Mouse (Mus musculus): ENCODE data around the gene Galp. TPM values are rescaled to one million over a fixed set of nuclear protein-coding genes. Genes with fewer than 3 reads are reported as not detected.

Gene Galp
- polyA plus RNA-seq, 1 experiment: not detected

- Histone ChIP-seq H3K27me3 (ENCODE audit: control insufficient read depth, insufficient read depth, low read length) (no peaks in the 10 kb centered on the region), H3K27ac (ENCODE audit: insufficient read depth, low read length) (peak overlapping the region; percentile 89), H3K4me1 (ENCODE audit: control insufficient read depth, insufficient read depth, low read length) (peaks cover 16% of the 10 kb centered on the region), H3K4me3 (replicated peaks; ENCODE audit: insufficient read depth, low read depth, low read length) (no peak overlapping the region)
- DNase-seq: peak; percentile 69 to 84
- TF ChIP-seq CTCF (IDR thresholded peaks at IDR 0.05; ENCODE audit: borderline replicate concordance, insufficient read depth, low read depth, low read length) (no peak), POLR2A (IDR thresholded peaks at IDR 0.05; ENCODE audit: borderline replicate concordance, insufficient read depth, low read length) (0 out of 2 replicates have a peak, but pooled peaks have one; percentile 15)
These were observed 17.9 kb upstream of the Galp start for GRCm38 (mm10) chr7:6179013-6179412.

- Histone ChIP-seq H3K27me3 (ENCODE audit: control insufficient read depth, insufficient read depth, low read length) (no peaks in the 10 kb centered on the region), H3K27ac (ENCODE audit: insufficient read depth, low read length) (no peak overlapping the region), H3K4me3 (replicated peaks; ENCODE audit: insufficient read depth, low read depth, low read length) (no peak overlapping the region), H3K4me1 (ENCODE audit: control insufficient read depth, insufficient read depth, low read length) (peaks cover 34% of the 10 kb centered on the region)
- TF ChIP-seq CTCF (IDR thresholded peaks at IDR 0.05; ENCODE audit: borderline replicate concordance, insufficient read depth, low read depth, low read length) (no peak), POLR2A (IDR thresholded peaks at IDR 0.05; ENCODE audit: borderline replicate concordance, insufficient read depth, low read length) (no peak)
- no peak for DNase-seq
These were observed 14.0 kb upstream of the Galp start for GRCm38 (mm10) chr7:6182882-6183281.

DNA sequence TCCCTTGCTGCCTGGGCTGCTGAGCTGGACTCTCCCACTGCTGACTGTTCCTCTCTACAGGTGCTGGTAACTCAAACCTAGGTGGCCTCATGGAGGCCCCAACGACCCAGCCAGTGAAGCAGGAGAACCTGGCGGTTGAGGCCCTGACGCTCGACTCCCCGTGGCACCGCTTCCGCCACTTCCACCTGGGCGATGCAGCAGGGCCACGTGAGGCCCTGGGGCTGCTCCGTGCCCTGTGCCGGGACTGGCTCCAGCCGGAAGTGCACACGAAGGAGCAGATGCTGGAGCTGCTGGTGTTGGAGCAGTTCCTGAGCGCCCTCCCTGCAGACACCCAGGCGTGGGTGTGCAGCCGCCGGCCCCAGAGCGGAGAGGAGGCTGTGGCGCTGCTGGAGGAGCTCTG is 13.1 kb upstream of the Galp start:
- peak; percentile 74 to 83 for DNase-seq
- Histone ChIP-seq H3K4me1 (ENCODE audit: control insufficient read depth, insufficient read depth, low read length) (peaks cover 31% of the 10 kb centered on the region), H3K27me3 (ENCODE audit: control insufficient read depth, insufficient read depth, low read length) (no peaks in the 10 kb centered on the region), H3K4me3 (replicated peaks; ENCODE audit: insufficient read depth, low read depth, low read length) (peak overlapping the region; percentile 9), H3K27ac (ENCODE audit: insufficient read depth, low read length) (peak overlapping the region; percentile 85)
- TF ChIP-seq CTCF (IDR thresholded peaks at IDR 0.05; ENCODE audit: borderline replicate concordance, insufficient read depth, low read depth, low read length) (no peak), POLR2A (IDR thresholded peaks at IDR 0.05; ENCODE audit: borderline replicate concordance, insufficient read depth, low read length) (no peak)
- 24% methylated on average over 19 of the region's 19 CpGs for WGBS

- H3K27ac ChIP-seq (ENCODE audit: insufficient read depth, low read length): peak overlapping the region; percentile 85
These were observed 12.4 kb upstream of the Galp start for GRCm38 (mm10) chr7:6184521-6184920.

DNA sequence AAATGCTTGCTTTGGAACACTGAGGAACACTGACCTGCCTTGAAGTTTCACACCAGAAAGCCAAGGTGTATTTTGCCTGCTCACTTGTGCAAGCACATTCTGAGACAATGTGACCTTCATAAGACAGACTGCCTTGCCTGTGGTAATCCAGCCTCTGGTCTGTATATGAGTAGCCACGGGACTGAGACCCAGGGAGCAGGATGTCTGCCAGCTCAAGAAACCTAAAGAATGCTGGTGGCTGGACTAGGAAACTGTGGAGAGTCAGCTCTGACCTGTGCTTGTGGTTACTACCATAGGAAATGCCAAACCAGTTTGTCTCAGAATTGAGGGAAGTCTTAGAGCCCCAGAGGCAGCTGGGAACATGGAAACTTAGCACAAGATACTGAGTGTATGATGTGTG is 11.5 kb upstream of the Galp start:
- TF ChIP-seq CTCF (IDR thresholded peaks at IDR 0.05; ENCODE audit: borderline replicate concordance, insufficient read depth, low read depth, low read length): no peak
- DNase-seq: no peak
- Histone ChIP-seq H3K27me3 (ENCODE audit: control insufficient read depth, insufficient read depth, low read length) (no peaks in the 10 kb centered on the region), H3K4me3 (replicated peaks; ENCODE audit: insufficient read depth, low read depth, low read length) (no peak overlapping the region), H3K4me1 (ENCODE audit: control insufficient read depth, insufficient read depth, low read length) (peaks cover 22% of the 10 kb centered on the region), H3K27ac (ENCODE audit: insufficient read depth, low read length) (0 out of 2 replicates have a peak overlapping the region, but pooled peaks have one; percentile 26)
- 68% methylated on average over 1 of the region's 1 CpGs for WGBS

More at GRCm38 (mm10) chr7:6184521-6184920, 12.4 kb upstream of the Galp start:
- DNase-seq: peak; percentile 61 to 63
- Histone ChIP-seq H3K4me1 (ENCODE audit: control insufficient read depth, insufficient read depth, low read length) (peaks cover 26% of the 10 kb centered on the region), H3K27me3 (ENCODE audit: control insufficient read depth, insufficient read depth, low read length) (no peaks in the 10 kb centered on the region), H3K4me3 (replicated peaks; ENCODE audit: insufficient read depth, low read depth, low read length) (no peak overlapping the region)
- 12% methylated on average over 8 of the region's 8 CpGs for WGBS
- TF ChIP-seq POLR2A (IDR thresholded peaks at IDR 0.05; ENCODE audit: borderline replicate concordance, insufficient read depth, low read length) (no peak), CTCF (IDR thresholded peaks at IDR 0.05; ENCODE audit: borderline replicate concordance, insufficient read depth, low read depth, low read length) (no peak)

DNA sequence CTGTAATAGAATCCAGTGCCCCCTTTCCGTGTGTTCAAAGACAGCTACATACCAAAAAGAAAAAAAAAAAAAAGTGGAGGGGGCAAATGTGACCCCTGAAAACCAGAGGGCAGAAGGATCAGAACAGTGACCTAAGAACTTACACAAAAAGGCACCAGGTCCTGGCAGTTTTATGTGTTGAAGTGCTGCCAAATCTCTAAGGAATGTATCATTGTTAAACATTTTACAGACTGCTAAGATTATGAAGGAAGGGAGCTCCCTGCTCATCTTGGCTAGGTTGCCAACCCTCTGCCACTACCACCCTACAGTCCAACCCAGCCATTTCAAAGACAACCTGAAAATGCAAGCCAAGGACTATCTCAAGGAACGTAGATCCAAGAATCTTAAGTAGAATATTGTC is 10.7 kb upstream of the Galp start:
- DNase-seq: no peak
- H3K27me3 ChIP-seq (ENCODE audit: control insufficient read depth, insufficient read depth, low read length): no peaks in the 10 kb centered on the region
- no peak overlapping the region for H3K27ac ChIP-seq (ENCODE audit: insufficient read depth, low read length)
- WGBS: 95% methylated on average over 2 of the region's 2 CpGs
- H3K4me3 ChIP-seq (replicated peaks; ENCODE audit: insufficient read depth, low read depth, low read length): no peak overlapping the region
- peaks cover 22% of the 10 kb centered on the region for H3K4me1 ChIP-seq (ENCODE audit: control insufficient read depth, insufficient read depth, low read length)
- TF ChIP-seq POLR2A (IDR thresholded peaks at IDR 0.05; ENCODE audit: borderline replicate concordance, insufficient read depth, low read length): no peak
- no peak for TF ChIP-seq CTCF (IDR thresholded peaks at IDR 0.05; ENCODE audit: borderline replicate concordance, insufficient read depth, low read depth, low read length)

GRCm38 (mm10) chr7:6186756-6187155 is 10.1 kb upstream of the Galp start:
- 11% methylated on average over 2 of the region's 2 CpGs for WGBS

DNA sequence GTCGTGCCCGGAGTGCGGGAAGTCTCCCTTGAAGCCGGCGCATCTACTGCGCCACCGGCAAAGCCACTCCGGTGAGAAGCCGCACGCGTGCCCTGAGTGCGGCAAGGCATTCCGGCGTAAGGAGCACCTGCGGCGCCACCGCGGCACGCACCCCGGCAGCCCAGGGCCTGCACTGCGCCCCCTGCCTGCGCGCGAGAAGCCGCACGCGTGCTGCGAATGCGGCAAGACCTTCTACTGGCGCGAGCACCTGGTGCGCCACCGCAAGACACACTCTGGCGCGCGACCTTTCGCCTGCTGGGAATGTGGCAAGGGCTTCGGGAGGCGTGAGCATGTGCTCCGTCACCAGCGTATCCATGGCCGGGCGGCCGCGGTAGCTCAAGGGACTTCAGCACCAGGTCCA is 7.3 kb upstream of the Galp start:
- no peak overlapping the region for H3K4me3 ChIP-seq (replicated peaks; ENCODE audit: insufficient read depth, low read depth, low read length)
- peak; percentile 50 to 52 for DNase-seq
- TF ChIP-seq CTCF (IDR thresholded peaks at IDR 0.05; ENCODE audit: borderline replicate concordance, insufficient read depth, low read depth, low read length): no peak
- TF ChIP-seq POLR2A (IDR thresholded peaks at IDR 0.05; ENCODE audit: borderline replicate concordance, insufficient read depth, low read length): no peak
- no peak overlapping the region for H3K27ac ChIP-seq (ENCODE audit: insufficient read depth, low read length)
- H3K4me1 ChIP-seq (ENCODE audit: control insufficient read depth, insufficient read depth, low read length): peaks cover 13% of the 10 kb centered on the region
- 40% methylated on average over 45 of the region's 45 CpGs for WGBS
- H3K27me3 ChIP-seq (ENCODE audit: control insufficient read depth, insufficient read depth, low read length): no peaks in the 10 kb centered on the region

More at GRCm38 (mm10) chr7:6186756-6187155, 10.1 kb upstream of the Galp start:
- Histone ChIP-seq H3K27ac (ENCODE audit: insufficient read depth, low read length) (no peak overlapping the region), H3K4me1 (ENCODE audit: control insufficient read depth, insufficient read depth, low read length) (peaks cover 22% of the 10 kb centered on the region), H3K4me3 (replicated peaks; ENCODE audit: insufficient read depth, low read depth, low read length) (no peak overlapping the region), H3K27me3 (ENCODE audit: control insufficient read depth, insufficient read depth, low read length) (no peaks in the 10 kb centered on the region)
- TF ChIP-seq POLR2A (IDR thresholded peaks at IDR 0.05; ENCODE audit: borderline replicate concordance, insufficient read depth, low read length) (no peak), CTCF (IDR thresholded peaks at IDR 0.05; ENCODE audit: borderline replicate concordance, insufficient read depth, low read depth, low read length) (no peak)
- DNase-seq: peak in 1 of 2 experiments; percentile 16

Measured in cerebellum, adult 2 months (tissue).